Mouse (Mus musculus) liver, embryonic 16.5 days (tissue): ENCODE results near the gene Fras1. TPM values are rescaled to one million over a fixed set of nuclear protein-coding genes. Genes with fewer than 3 reads are reported as not detected.

Experiments
- ATAC-seq: fragments of 200-750 bp; cut with Nextera tagmentation; 2 replicates; pipeline ENCODE4 v1.8.0; 2017; ENCODE audit warnings: low read depth, mild to moderate bottlenecking, moderate number of reproducible peaks, moderate library complexity
- H3K27ac ChIP-seq: fragments of 300-500 bp; sonication (generic); 2 replicates; pipeline ENCODE4 v1.5.1; 2014; ENCODE audit warnings: mild to moderate bottlenecking, low read length
- H3K27me3 ChIP-seq: fragments of 300-500 bp; sonication (generic); 2 replicates; pipeline ENCODE4 v1.6.1; 2014; ENCODE audit warnings: low read depth, low read length, mixed read lengths; ENCODE audit not compliant: control insufficient read depth, insufficient read depth
- H3K36me3 ChIP-seq: fragments of 300-500 bp; sonication (generic); 2 replicates; pipeline ENCODE4 v1.6.1; 2014; ENCODE audit warnings: mild to moderate bottlenecking; ENCODE audit not compliant: control insufficient read depth, insufficient read depth
- H3K4me1 ChIP-seq: fragments of 300-500 bp; sonication (generic); 2 replicates; pipeline ENCODE4 v1.6.1; 2014; ENCODE audit warnings: low read depth, low read length, mixed read lengths; ENCODE audit not compliant: control insufficient read depth
- H3K4me2 ChIP-seq: fragments of 300-500 bp; sonication (generic); 2 replicates; pipeline ENCODE4 v1.6.1; 2014; ENCODE audit warnings: low read depth, low read length, mixed read lengths
- H3K4me3 ChIP-seq: fragments of 300-500 bp; sonication (generic); 2 replicates; pipeline ENCODE4 v1.5.1; 2014; ENCODE audit warnings: low read depth, mild to moderate bottlenecking, low read length
- H3K9ac ChIP-seq: fragments of 300-500 bp; sonication (generic); 2 replicates; pipeline ENCODE4 v1.6.1; 2014; ENCODE audit warnings: low read depth, low read length
- H3K9me3 ChIP-seq: fragments of 300-500 bp; sonication (generic); replicated peaks from 2 replicates; pipeline ENCODE4 v1.6.1; 2016; ENCODE audit warnings: low read length; ENCODE audit not compliant: control insufficient read depth
- WGBS: fragments of 180-500 bp; shearing (Covaris S2); extraction: QIAGEN DNeasy Blood & Tissue Kit; methylation state at CpG from one replicate; pipeline ENCODE4 v1.1.7; 2014; ENCODE audit not compliant: insufficient replicate concordance; 5-methylcytosine and 5-hydroxymethylcytosine counted together
- polyA plus RNA-seq: library from polyadenylated mRNA; unstranded; fragments of >200 nt; fragmentation: Nextera tagmentation; extraction: Ambion mirVana; gene quantifications from 2 replicates; pipeline ENCODE4 v1.2.1, GENCODE M21; 2015

Fras1 gene
- polyA plus RNA-seq: 1.0 and 1.1 TPM in 2 replicates

- peak within 1 kb of the TSS; percentile 66 for H3K4me2 ChIP-seq
- H3K36me3 ChIP-seq: no peaks in the 10 kb centered on the region
- H3K4me1 ChIP-seq: no peaks in the 10 kb centered on the region
- H3K27me3 ChIP-seq: peaks cover 35% of the 10 kb centered on the region
- H3K27ac ChIP-seq: no peak within 1 kb of the TSS
- H3K9me3 ChIP-seq: no peaks in the 10 kb centered on the region
- 2% methylated on average over 16 of the region's 16 CpGs for WGBS
- ATAC-seq: 0 out of 2 replicates have a peak, but pooled peaks have one; percentile 6
- no peak within 1 kb of the TSS for H3K9ac ChIP-seq
- peak within 1 kb of the TSS; percentile 57 for H3K4me3 ChIP-seq
These were observed at the start of gene Fras1 for GRCm38 (mm10) chr5:96373567-96373985. Gene Fras1, plus strand, starts transcription at chr5:96373955.

DNA sequence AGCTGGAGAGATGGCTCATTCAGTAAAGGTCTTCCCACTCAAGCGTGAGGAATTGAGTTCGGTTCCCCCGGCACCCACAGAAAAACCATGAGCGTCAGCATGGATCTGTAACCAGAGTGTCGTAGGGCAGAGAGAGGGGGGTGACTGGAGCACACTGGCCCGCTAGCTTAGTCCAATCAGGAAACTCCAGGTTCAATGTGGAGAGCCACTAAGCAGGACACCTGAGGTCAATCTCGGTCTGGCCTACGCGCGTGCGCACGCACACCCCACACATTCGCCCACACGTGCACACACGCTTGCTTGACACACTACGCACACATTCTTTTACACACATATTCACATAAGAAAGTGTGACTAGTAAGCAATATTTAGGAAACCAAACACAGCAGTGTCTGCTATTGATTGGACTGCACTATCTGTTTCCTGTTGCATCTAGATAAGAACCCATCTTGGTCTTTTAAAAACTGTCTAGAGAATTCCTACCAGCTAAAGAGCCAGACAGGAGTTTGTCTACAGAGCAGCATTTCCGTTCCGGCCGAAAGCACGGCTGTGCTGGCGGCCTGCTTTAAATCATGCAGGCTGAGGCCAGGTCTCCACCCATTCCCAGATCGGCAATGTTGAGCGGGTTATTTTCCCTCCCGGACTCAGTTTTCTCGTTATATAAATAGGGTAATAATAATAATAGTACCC is 42.6 kb upstream of the Fras1 start:
- Histone ChIP-seq H3K4me3 (no peak overlapping the region), H3K4me2 (no peak overlapping the region), H3K27ac (no peak overlapping the region), H3K4me1 (no peaks in the 10 kb centered on the region), H3K9ac (no peak overlapping the region), H3K36me3 (no peaks in the 10 kb centered on the region), H3K27me3 (no peaks in the 10 kb centered on the region), H3K9me3 (no peaks in the 10 kb centered on the region)
- ATAC-seq: no peak
- WGBS: 75% methylated on average over 25 of the region's 25 CpGs

DNA sequence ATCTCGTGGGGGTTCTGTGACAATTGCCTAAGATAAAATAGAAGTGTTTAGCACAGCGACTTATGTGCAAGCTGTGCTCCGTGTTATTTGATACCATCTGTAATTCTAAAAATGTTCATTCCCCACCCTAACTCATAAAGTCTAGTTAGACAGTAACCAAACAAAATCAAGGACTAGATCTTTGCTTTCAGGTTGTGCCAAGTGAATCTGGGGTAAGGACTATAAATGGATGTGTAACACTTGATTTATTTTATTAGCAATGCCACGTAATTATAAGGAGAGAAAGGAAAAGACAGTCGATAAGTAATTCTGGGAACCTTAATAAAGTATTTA is 42.1 kb upstream of the Fras1 start:
- Histone ChIP-seq H3K27ac (no peak overlapping the region), H3K27me3 (no peaks in the 10 kb centered on the region), H3K4me3 (no peak overlapping the region), H3K9me3 (no peaks in the 10 kb centered on the region), H3K4me2 (no peak overlapping the region), H3K9ac (no peak overlapping the region), H3K36me3 (no peaks in the 10 kb centered on the region), H3K4me1 (no peaks in the 10 kb centered on the region)
- ATAC-seq: no peak
- 65% methylated on average over 5 of the region's 5 CpGs for WGBS

DNA sequence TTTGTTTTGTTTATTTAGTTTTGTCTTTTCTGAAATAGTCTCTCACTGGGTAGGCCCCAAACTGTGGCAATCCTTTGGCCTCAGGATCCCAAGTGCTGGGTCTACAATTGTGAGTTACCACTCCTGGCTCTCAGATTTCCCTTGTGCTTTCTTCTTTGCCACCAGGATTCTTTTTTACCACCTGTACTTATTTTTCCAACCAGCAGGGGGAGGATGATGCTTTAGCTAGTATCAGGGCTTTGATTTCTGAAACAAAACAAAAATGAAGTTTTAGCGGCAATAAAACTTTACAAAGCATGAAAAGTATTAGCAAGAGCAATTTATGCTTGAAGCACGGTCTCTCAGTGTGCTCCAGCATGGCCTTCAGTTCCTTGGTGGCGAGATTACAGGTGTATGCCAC is 39.8 kb upstream of the Fras1 start:
- no peak for ATAC-seq
- no peaks in the 10 kb centered on the region for H3K9me3 ChIP-seq
- no peak overlapping the region for H3K27ac ChIP-seq
- whole genome bisulfite sequencing: 49% methylated on average over 3 of the region's 3 CpGs
- no peak overlapping the region for H3K4me2 ChIP-seq
- no peaks in the 10 kb centered on the region for H3K36me3 ChIP-seq
- no peak overlapping the region for H3K9ac ChIP-seq
- no peaks in the 10 kb centered on the region for H3K27me3 ChIP-seq
- H3K4me3 ChIP-seq: no peak overlapping the region
- H3K4me1 ChIP-seq: no peaks in the 10 kb centered on the region

DNA sequence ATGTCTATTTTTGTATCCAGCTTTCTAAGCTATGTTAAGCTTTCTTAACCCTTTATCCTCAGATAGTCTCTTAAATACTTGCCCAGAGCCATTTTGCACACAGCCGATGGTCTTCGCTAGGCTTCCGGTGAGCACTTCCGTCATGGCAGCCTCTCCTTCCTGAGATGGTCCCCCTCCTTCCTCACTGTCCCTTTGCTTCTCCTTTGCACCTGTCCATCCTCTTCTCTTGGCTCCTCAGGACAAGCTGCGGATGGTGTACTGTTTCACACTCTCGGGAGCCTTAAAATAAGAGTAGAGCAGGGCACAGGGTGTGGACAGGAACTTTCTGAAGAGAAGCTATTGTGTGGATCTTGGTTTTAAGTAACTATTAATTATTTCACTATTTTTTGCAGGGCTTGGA is 33.2 kb upstream of the Fras1 start:
- no peak for ATAC-seq
- Histone ChIP-seq H3K4me3 (no peak overlapping the region), H3K4me2 (no peak overlapping the region), H3K4me1 (no peaks in the 10 kb centered on the region), H3K27me3 (no peaks in the 10 kb centered on the region), H3K9ac (no peak overlapping the region), H3K27ac (no peak overlapping the region), H3K9me3 (no peaks in the 10 kb centered on the region), H3K36me3 (no peaks in the 10 kb centered on the region)
- 76% methylated on average over 6 of the region's 6 CpGs for WGBS

DNA sequence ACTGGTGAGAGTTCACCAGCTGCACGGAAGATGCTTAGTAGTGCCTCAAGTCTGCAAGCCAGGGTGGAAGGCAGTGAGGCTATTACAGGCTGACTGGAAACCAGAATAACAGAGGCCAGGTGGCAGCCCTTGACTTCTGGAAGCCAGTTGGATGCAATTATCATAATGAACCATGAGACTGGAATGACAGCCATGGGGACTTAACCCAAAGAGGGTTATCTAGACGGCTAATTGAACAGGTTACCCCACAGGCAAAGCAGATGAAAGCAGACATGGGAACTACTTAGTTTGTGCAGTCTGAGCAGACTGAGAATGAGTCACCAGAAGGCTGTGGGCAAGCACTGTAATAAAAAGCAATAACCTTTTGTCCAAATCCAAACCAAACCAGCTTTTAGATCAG is 28.8 kb upstream of the Fras1 start:
- no peaks in the 10 kb centered on the region for H3K4me1 ChIP-seq
- no peak overlapping the region for H3K9ac ChIP-seq
- no peak overlapping the region for H3K4me3 ChIP-seq
- ATAC-seq: no peak
- no peak overlapping the region for H3K4me2 ChIP-seq
- H3K36me3 ChIP-seq: no peaks in the 10 kb centered on the region
- H3K27me3 ChIP-seq: no peaks in the 10 kb centered on the region
- no peak overlapping the region for H3K27ac ChIP-seq
- no peaks in the 10 kb centered on the region for H3K9me3 ChIP-seq
- 67% methylated on average over 2 of the region's 2 CpGs for WGBS

- H3K9ac ChIP-seq: no peak overlapping the region
- H3K4me2 ChIP-seq: no peak overlapping the region
- no peaks in the 10 kb centered on the region for H3K27me3 ChIP-seq
- no peaks in the 10 kb centered on the region for H3K4me1 ChIP-seq
- H3K27ac ChIP-seq: no peak overlapping the region
- no peaks in the 10 kb centered on the region for H3K9me3 ChIP-seq
- no peak overlapping the region for H3K4me3 ChIP-seq
- no peak for ATAC-seq
- H3K36me3 ChIP-seq: no peaks in the 10 kb centered on the region
These were observed 21.8 kb upstream of the Fras1 start for GRCm38 (mm10) chr5:96351963-96352362.

DNA sequence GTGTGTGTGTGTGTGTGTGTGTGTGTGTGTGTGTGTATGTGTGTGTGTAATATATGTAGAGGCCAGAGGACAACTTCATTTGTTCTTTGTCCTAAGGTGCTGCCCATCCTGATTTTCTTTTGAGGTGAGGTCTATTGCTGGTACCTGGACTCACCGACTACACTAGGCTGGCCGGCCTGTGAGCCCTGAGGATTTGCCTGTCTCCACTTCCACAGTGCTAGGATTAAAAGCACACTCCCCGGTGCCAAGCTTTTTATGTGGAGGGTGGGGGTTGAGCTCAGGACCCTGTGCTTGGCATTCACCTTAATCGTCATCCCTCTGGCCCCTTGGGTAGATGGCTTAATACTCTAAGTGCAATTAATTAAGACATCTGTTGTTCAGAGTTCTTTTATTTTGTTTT is 9.8 kb upstream of the Fras1 start:
- Histone ChIP-seq H3K4me3 (no peak overlapping the region), H3K4me2 (no peak overlapping the region), H3K4me1 (no peaks in the 10 kb centered on the region), H3K27me3 (no peaks in the 10 kb centered on the region), H3K27ac (no peak overlapping the region), H3K36me3 (no peaks in the 10 kb centered on the region), H3K9ac (no peak overlapping the region), H3K9me3 (no peaks in the 10 kb centered on the region)
- 56% methylated on average over 4 of the region's 4 CpGs for WGBS
- no peak for ATAC-seq

- ATAC-seq: no peak
- Histone ChIP-seq H3K4me1 (no peaks in the 10 kb centered on the region), H3K4me2 (no peak overlapping the region), H3K27ac (no peak overlapping the region), H3K9ac (no peak overlapping the region), H3K36me3 (no peaks in the 10 kb centered on the region), H3K4me3 (no peak overlapping the region), H3K27me3 (no peaks in the 10 kb centered on the region), H3K9me3 (no peaks in the 10 kb centered on the region)
- 48% methylated on average over 5 of the region's 5 CpGs for WGBS
These were observed 8.2 kb upstream of the Fras1 start for GRCm38 (mm10) chr5:96365590-96365989.
